In the genomic region with DNA sequence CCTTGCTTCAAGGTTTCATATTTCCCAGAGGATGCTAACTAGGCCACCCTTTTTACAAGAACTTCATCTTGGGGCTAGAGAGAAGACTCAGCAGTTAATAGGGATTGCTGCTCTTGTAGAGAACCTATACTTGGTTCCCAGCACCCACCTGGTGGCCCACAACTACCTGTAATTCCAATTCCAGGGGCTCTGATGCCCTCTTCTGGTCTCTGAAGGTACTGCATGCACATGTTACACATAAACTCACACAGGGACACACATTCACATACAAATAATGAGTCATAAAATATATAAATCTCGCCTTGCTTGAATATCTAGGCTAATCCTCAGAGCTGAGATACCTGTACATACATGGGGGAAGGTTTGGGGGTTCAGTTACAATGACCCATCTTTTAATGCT, we compare ENCODE assay signal across 19 mouse cellular contexts.
DNase-seq lines count a peak whose midpoint lies in the region; TF ChIP-seq lines count a peak whose summit lies in the region.
"Had no signal": no experiment of that assay in that cellular context is flagged by ENCODE, and none has a peak within 500 bp of the region (broad histone marks: within the 10 kb centered on the region; RNA-seq: fewer than 3 reads in every experiment).

No protein-coding gene starts in this region.

- TF ChIP-seq CTCF in layer of hippocampus, adult 2 months (conservative IDR thresholded peaks at IDR 0.05) = peak; percentile 58
- TF ChIP-seq CTCF in E14TG2a.4 (conservative IDR thresholded peaks at IDR 0.05; ENCODE audit: low read length) = peak; percentile 42

- no peaks in the 10 kb centered on the region for H3K27me3 ChIP-seq in E14TG2a.4 (ENCODE audit: insufficient read depth, low read length)
- H3K27me3 ChIP-seq: forebrain, embryonic 13.5 days; heart, embryonic 12.5 days; hindbrain, embryonic 15.5 days had no signal

- DNase-seq in heart, adult 11 months = peak; percentile 30
- DNase-seq in heart, postnatal 10 days = no peak
- DNase-seq in layer of hippocampus, adult 2 months (ENCODE audit: low spot score in 2 of 2) = no peak
- no peak for DNase-seq in layer of hippocampus, postnatal 25 days (ENCODE audit: extremely low spot score in 1 of 2, low spot score in 1 of 2)
- peak; percentile 22 for DNase-seq in ZHBTc4 (ENCODE audit: low read depth, low spot score)
- DNase-seq in adrenal gland, adult 8-10 months = no peak
- DNase-seq: adrenal gland, postnatal 14 days; cerebellum, adult 18-20 months; cerebellum, adult 9-11 months; cerebellum, postnatal 36 days; forebrain, postnatal 0 days; gastrocnemius, postnatal 36 days; heart, adult 18-20 months; heart, postnatal 36 days had no signal

- H3K9me3 ChIP-seq in E14TG2a.4 (ENCODE audit: low read length) = peaks cover 11% of the 10 kb centered on the region
- H3K9me3 ChIP-seq: hindbrain, embryonic 15.5 days had no signal

- no peaks in the 10 kb centered on the region for H3K36me3 ChIP-seq in E14TG2a.4 (ENCODE audit: insufficient read depth, low read length)
- H3K36me3 ChIP-seq: embryonic facial prominence, embryonic 10.5 days; heart, embryonic 12.5 days; hindbrain, embryonic 15.5 days had no signal

- no peak overlapping the region for H3K27ac ChIP-seq in layer of hippocampus, adult 2 months
- H3K27ac ChIP-seq: embryonic facial prominence, embryonic 10.5 days; forebrain, embryonic 13.5 days; hindbrain, embryonic 15.5 days had no signal

- H3K4me3 ChIP-seq in layer of hippocampus, adult 2 months = no peak overlapping the region
- no peak overlapping the region for H3K4me3 ChIP-seq in E14TG2a.4 (replicated peaks; ENCODE audit: low read length)
- H3K4me3 ChIP-seq: embryonic facial prominence, embryonic 10.5 days; forebrain, embryonic 13.5 days; heart, embryonic 12.5 days; hindbrain, embryonic 15.5 days had no signal

- intact Hi-C loops in heart, postnatal 10 days (cut with DNase I) = no loop called here

- peaks cover 15% of the 10 kb centered on the region for H3K4me1 ChIP-seq in E14TG2a.4 (replicated peaks; ENCODE audit: low read depth, low read length)
- H3K4me1 ChIP-seq: forebrain, embryonic 13.5 days; heart, embryonic 12.5 days had no signal

Comparison
In these comparisons a context has a peak if more than half of its experiments do, and no peak if none do; other contexts are left out.
1. DNase-seq: peak in heart, adult 11 months (single experiment) and ZHBTc4 (single experiment); none in heart, postnatal 10 days (0 of 2), layer of hippocampus, adult 2 months (0 of 2), layer of hippocampus, postnatal 25 days (0 of 2) and adrenal gland, adult 8-10 months (single experiment).